Mouse (Mus musculus): ENCODE data around the gene Gc. TPM values are rescaled to one million over a fixed set of nuclear protein-coding genes. Genes with fewer than 3 reads are reported as not detected.

Gene Gc
- total and polyA plus RNA-seq, 3 experiments: not detected

- no peaks in the 10 kb centered on the region for H3K36me3 ChIP-seq (replicated peaks in 1 of 2; ENCODE audit: control insufficient read depth in 1 of 2, insufficient read depth in 1 of 2, low read length in 1 of 2)
- no peaks in the 10 kb centered on the region for H3K79me2 ChIP-seq (replicated peaks; ENCODE audit: control insufficient read depth, extremely low read depth, insufficient read depth, poor library complexity, severe bottlenecking)
- peaks cover 0 to 9% of the 10 kb centered on the region in 2 experiments; a peak in 1 of 4 replicates for H3K4me1 ChIP-seq (ENCODE audit: control insufficient read depth in 1 of 2, insufficient read depth in 2 of 2)
- H3K9me3 ChIP-seq (replicated peaks; ENCODE audit: low read length): no peaks in the 10 kb centered on the region
- no peak for DNase-seq (ENCODE audit: extremely low read depth)
- H3K27me3 ChIP-seq (replicated peaks): no peaks in the 10 kb centered on the region
- H3K9ac ChIP-seq (ENCODE audit: insufficient read depth, low read depth): no peak overlapping the region
- no peak overlapping the region for H3K4me2 ChIP-seq (ENCODE audit: insufficient read depth, low read depth, poor library complexity, severe bottlenecking)
- dilution Hi-C loops (cut with MboI; ENCODE audit: extremely low pct_ligation_motif_present, extremely low pct_unique_long_range_greater_than_20kb, low sequenced_read_pairs) (no loop called here), in situ Hi-C loops (cut with MboI; ENCODE audit: low pct_ligation_motif_present, low pct_unique_long_range_greater_than_20kb, low sequenced_read_pairs) (no loop called here)
- H3K4me3 ChIP-seq (replicated peaks in 1 of 3; ENCODE audit: low read depth in 2 of 3, low read length in 2 of 3, poor library complexity in 1 of 3): no peak overlapping the region
- no peak overlapping the region for H3K27ac ChIP-seq (ENCODE audit: insufficient read depth, low read depth)
- TF ChIP-seq EP300 (IDR thresholded peaks at IDR 0.05; ENCODE audit: low read length): no peak
- TF ChIP-seq GABPA (IDR thresholded peaks at IDR 0.05; ENCODE audit: insufficient replicate concordance, low read depth, low read length): no peak
Measured at GRCm38 (mm10) chr5:89466275-89466674, 8.6 kb upstream of the Gc start.

DNA sequence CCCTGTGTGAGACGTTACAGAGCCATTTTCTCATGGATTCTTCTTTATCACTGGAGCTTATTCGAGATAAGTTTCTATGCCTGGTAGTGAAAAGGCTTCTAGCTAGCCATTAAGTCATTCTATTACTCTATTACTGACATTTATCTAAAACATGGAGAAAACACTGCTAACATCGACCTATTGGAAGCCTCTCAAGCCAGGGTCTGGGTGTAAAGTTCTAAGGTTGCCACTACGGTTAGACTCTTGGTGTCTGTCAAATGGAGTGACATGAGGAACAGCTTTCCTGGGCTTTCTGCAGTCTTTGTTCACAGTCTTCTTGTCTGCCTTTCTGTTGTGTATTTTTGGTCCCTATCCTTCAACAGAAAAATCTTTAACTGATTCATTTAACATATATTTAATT, 4.1 kb upstream of the Gc start:
- H3K9me3 ChIP-seq (replicated peaks; ENCODE audit: low read length): no peaks in the 10 kb centered on the region
- H3K4me2 ChIP-seq (ENCODE audit: insufficient read depth, low read depth, poor library complexity, severe bottlenecking): no peak overlapping the region
- DNase-seq (ENCODE audit: extremely low read depth): no peak
- H3K4me3 ChIP-seq (replicated peaks in 1 of 3; ENCODE audit: low read depth in 2 of 3, low read length in 2 of 3, poor library complexity in 1 of 3): no peak overlapping the region
- dilution Hi-C loops (cut with MboI; ENCODE audit: extremely low pct_ligation_motif_present, extremely low pct_unique_long_range_greater_than_20kb, low sequenced_read_pairs): no loop called here
- H3K79me2 ChIP-seq (replicated peaks; ENCODE audit: control insufficient read depth, extremely low read depth, insufficient read depth, poor library complexity, severe bottlenecking): no peaks in the 10 kb centered on the region
- H3K27ac ChIP-seq (ENCODE audit: insufficient read depth, low read depth): no peak overlapping the region
- no peak for TF ChIP-seq TCF12 (IDR thresholded peaks at IDR 0.05; ENCODE audit: low read depth, low read length)
- no peak for TF ChIP-seq NELFE (IDR thresholded peaks at IDR 0.05; ENCODE audit: low read depth, low read length)
- no peak for TF ChIP-seq CTCF (conservative IDR thresholded peaks at IDR 0.05 in 1 of 2, IDR thresholded peaks at IDR 0.05 in 1 of 2; ENCODE audit: low read depth in 2 of 2, low read length in 2 of 2)
- TF ChIP-seq ZNF384 (IDR thresholded peaks at IDR 0.05; ENCODE audit: low read depth, low read length): no peak
- TF ChIP-seq JUN (IDR thresholded peaks at IDR 0.05; ENCODE audit: insufficient read depth, low read depth, low read length): no peak
- TF ChIP-seq E2F4 (IDR thresholded peaks at IDR 0.05; ENCODE audit: insufficient replicate concordance, low read depth, low read length): no peak
- no peak for TF ChIP-seq MAZ (IDR thresholded peaks at IDR 0.05; ENCODE audit: low read depth, low read length)
- no peak for TF ChIP-seq MEF2A (IDR thresholded peaks at IDR 0.05; ENCODE audit: borderline replicate concordance, low read depth, low read length)
- no peak for TF ChIP-seq SMC3 (IDR thresholded peaks at IDR 0.05; ENCODE audit: low read depth, low read length)
- TF ChIP-seq USF2 (conservative IDR thresholded peaks at IDR 0.05; ENCODE audit: low read depth, low read length): no peak
- no peak for TF ChIP-seq IRF4 (IDR thresholded peaks at IDR 0.05; ENCODE audit: low read depth, low read length)
- TF ChIP-seq ZC3H11A (IDR thresholded peaks at IDR 0.05; ENCODE audit: low read depth, low read length): no peak
- TF ChIP-seq JUND (conservative IDR thresholded peaks at IDR 0.05; ENCODE audit: low read depth, low read length): no peak
- no peak for TF ChIP-seq MAFK (IDR thresholded peaks at IDR 0.05; ENCODE audit: insufficient replicate concordance, low read length)
- no peak for TF ChIP-seq TBP (conservative IDR thresholded peaks at IDR 0.05; ENCODE audit: low read depth, low read length)
- no peak for TF ChIP-seq ETS1 (conservative IDR thresholded peaks at IDR 0.05; ENCODE audit: low read depth, low read length)
- no peak for TF ChIP-seq GABPA (IDR thresholded peaks at IDR 0.05; ENCODE audit: insufficient replicate concordance, low read depth, low read length)
- no peak for TF ChIP-seq BHLHE40 (IDR thresholded peaks at IDR 0.05; ENCODE audit: low read depth, low read length)
- H3K9ac ChIP-seq (ENCODE audit: insufficient read depth, low read depth): no peak overlapping the region
- H3K27me3 ChIP-seq (replicated peaks): no peaks in the 10 kb centered on the region
- H3K36me3 ChIP-seq (replicated peaks in 1 of 2; ENCODE audit: control insufficient read depth in 1 of 2, insufficient read depth in 1 of 2, low read length in 1 of 2): no peaks in the 10 kb centered on the region
- in situ Hi-C loops (cut with MboI; ENCODE audit: low pct_ligation_motif_present, low pct_unique_long_range_greater_than_20kb, low sequenced_read_pairs): no loop called here
- no peaks in the 10 kb centered on the region for H3K4me1 ChIP-seq (ENCODE audit: control insufficient read depth in 1 of 2, insufficient read depth in 2 of 2)
